Mouse (Mus musculus): ENCODE results near the gene Rabl3. TPM values are rescaled to one million over a fixed set of nuclear protein-coding genes. Genes with fewer than 3 reads are reported as not detected.
A peak's percentile ranks its signal among the peaks of the same experiment; 100 is the strongest.

Rabl3 gene
- polyA plus RNA-seq (2015; fragmentation: Nextera tagmentation; extraction: Ambion mirVana): 22.1 and 22.5 TPM in 2 replicates

DNA sequence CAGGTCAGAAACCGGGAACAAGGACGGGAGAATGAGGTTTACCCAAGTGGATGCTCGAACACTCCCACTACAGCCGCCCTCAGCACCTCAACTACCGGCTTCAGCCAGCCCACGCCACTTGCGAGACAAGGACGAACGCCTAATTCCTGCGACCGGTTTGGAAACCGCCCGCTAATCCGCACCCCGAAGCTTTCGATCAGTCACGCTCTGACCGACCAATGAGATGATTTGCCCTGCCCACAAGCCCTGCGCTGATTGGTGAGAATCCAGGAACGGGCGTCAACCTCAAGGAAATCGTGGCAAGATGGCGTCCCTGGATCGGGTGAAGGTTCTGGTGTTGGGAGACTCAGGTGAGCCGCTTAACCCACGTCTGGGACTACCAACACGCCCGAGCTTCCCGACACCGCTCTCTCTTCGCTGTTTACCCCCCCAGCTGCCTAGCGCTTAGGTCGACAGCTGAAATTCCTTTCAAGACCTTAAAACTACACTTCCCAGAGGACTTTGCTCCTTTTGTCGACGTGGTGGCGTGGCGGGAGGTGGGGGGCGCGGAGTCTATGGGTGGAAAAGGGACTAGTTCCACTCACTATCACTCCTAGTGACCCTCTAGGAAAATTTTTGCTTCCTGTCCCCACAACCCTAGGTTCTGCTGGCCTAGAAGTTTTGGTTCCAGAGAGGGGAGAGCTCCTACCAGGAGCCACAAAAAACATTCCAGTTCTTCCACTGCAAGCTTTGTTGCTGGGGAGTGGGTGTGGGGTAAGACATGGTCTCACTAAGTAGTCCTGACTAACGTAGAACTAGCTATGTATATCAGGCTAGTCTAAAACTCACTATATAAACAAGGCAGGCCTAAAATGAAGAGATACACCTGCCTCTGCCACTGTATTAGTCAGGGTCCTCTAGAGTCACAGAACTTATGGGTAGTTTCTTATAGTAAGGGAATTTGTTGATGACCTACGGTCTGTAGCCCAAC lies at the start of gene Rabl3, which contains the start of gene Gtf2e1:
Gene Rabl3 (plus strand): TSS at position 275 of the 970 bp plus-strand sequence.
Gene Gtf2e1 (minus strand): TSS at position 179 of the 970 bp plus-strand sequence.
- Histone ChIP-seq H3K27ac (peak within 1 kb of the TSS; percentile 89), H3K4me2 (peak within 1 kb of the TSS; percentile 65), H3K9ac (peak within 1 kb of the TSS; percentile 82), H3K9me3 (no peaks in the 10 kb centered on the region), H3K27me3 (replicated peaks) (no peaks in the 10 kb centered on the region), H3K4me3 (replicated peaks) (peak within 1 kb of the TSS; percentile 83), H3K36me3 (no peaks in the 10 kb centered on the region), H3K4me1 (peaks cover 14% of the 10 kb centered on the region)
- ATAC-seq (ENCODE audit: insufficient read depth, low FRiP score, low read depth): peak; percentile 100
- 2% methylated on average over 41 of the region's 41 CpGs for WGBS

GRCm38 (mm10) chr16:37495017-37495416 lies 44.7 kb upstream of the Rabl3 start:
- H3K9ac ChIP-seq: no peak overlapping the region
- no peaks in the 10 kb centered on the region for H3K9me3 ChIP-seq
- no peaks in the 10 kb centered on the region for H3K36me3 ChIP-seq
- H3K27ac ChIP-seq: no peak overlapping the region
- WGBS: 78% methylated on average over 6 of the region's 6 CpGs
- no peak overlapping the region for H3K4me2 ChIP-seq
- no peak for ATAC-seq (ENCODE audit: insufficient read depth, low FRiP score, low read depth)
- H3K27me3 ChIP-seq (replicated peaks): no peaks in the 10 kb centered on the region
- no peak overlapping the region for H3K4me3 ChIP-seq (replicated peaks)
- no peaks in the 10 kb centered on the region for H3K4me1 ChIP-seq

- 75% methylated on average over 9 of the region's 9 CpGs for WGBS
These were observed 41.1 kb upstream of the Rabl3 start for GRCm38 (mm10) chr16:37498581-37498980.

DNA sequence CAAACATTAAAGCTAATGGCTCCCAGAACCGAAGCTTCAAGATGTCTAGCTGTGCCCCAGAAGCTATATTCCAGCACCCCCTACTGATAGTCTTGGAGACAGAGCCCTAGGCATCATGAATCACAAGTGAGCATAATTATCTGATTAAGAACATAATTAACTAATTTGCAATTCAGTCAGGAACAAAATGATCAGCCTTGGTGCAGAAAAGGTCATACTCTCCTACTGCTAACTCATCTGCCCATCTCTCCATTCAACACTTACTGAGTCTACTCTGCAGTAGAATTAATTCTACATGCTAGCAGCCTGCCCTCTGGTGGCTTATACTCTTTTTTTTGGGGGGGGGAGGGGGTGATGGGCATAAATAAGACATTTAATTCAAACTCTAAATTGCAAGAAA lies 35.2 kb upstream of the Rabl3 start:
- Histone ChIP-seq H3K9me3 (no peaks in the 10 kb centered on the region), H3K9ac (no peak overlapping the region)
- 44% methylated on average over 1 of the region's 1 CpGs for WGBS

More at GRCm38 (mm10) chr16:37498581-37498980, 41.1 kb upstream of the Rabl3 start:
- H3K4me3 ChIP-seq (replicated peaks): no peak overlapping the region
- H3K27me3 ChIP-seq (replicated peaks): no peaks in the 10 kb centered on the region
- no peaks in the 10 kb centered on the region for H3K9me3 ChIP-seq
- H3K27ac ChIP-seq: no peak overlapping the region
- ATAC-seq (ENCODE audit: insufficient read depth, low FRiP score, low read depth): no peak
- no peaks in the 10 kb centered on the region for H3K36me3 ChIP-seq
- no peak overlapping the region for H3K4me2 ChIP-seq
- no peak overlapping the region for H3K9ac ChIP-seq
- no peaks in the 10 kb centered on the region for H3K4me1 ChIP-seq

GRCm38 (mm10) chr16:37506751-37507150 lies 32.9 kb upstream of the Rabl3 start:
- Histone ChIP-seq H3K9ac (no peak overlapping the region), H3K4me2 (no peak overlapping the region), H3K27me3 (replicated peaks) (no peaks in the 10 kb centered on the region), H3K36me3 (peaks cover 5% of the 10 kb centered on the region; the same call in 1 of the 2 replicates), H3K9me3 (no peaks in the 10 kb centered on the region), H3K27ac (no peak overlapping the region), H3K4me3 (replicated peaks) (no peak overlapping the region), H3K4me1 (no peaks in the 10 kb centered on the region)
- no peak for ATAC-seq (ENCODE audit: insufficient read depth, low FRiP score, low read depth)
- 70% methylated on average over 9 of the region's 9 CpGs for WGBS

More for the DNA sequence above, 35.2 kb upstream of the Rabl3 start:
- no peak overlapping the region for H3K4me2 ChIP-seq
- H3K4me1 ChIP-seq: no peaks in the 10 kb centered on the region
- ATAC-seq (ENCODE audit: insufficient read depth, low FRiP score, low read depth): no peak
- no peaks in the 10 kb centered on the region for H3K36me3 ChIP-seq
- H3K27ac ChIP-seq: no peak overlapping the region
- H3K27me3 ChIP-seq (replicated peaks): no peaks in the 10 kb centered on the region
- H3K4me3 ChIP-seq (replicated peaks): no peak overlapping the region

DNA sequence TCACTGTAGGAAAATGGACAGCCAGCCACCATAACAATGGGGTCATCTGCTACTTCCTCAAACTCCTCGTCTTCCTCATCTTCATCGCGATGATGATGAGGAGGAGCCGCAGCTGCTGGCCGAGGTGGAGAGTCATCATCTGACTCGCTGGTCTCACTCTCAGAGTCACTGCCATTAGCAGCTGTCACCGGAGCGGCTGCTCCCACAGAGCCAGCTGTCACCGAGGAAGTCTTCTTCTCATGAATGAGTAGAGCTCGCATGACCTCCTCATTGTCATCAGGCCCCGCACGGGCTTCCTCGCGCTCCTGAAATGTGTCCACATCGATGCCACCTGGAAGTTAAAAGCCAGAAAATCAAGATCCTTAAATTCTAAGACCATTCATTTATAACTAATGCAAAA lies 28.2 kb upstream of the Rabl3 start:
- no peak for ATAC-seq (ENCODE audit: insufficient read depth, low FRiP score, low read depth)
- no peak overlapping the region for H3K4me3 ChIP-seq (replicated peaks)
- H3K36me3 ChIP-seq: peaks cover 5% of the 10 kb centered on the region
- 88% methylated on average over 15 of the region's 15 CpGs for whole genome bisulfite sequencing
- H3K27me3 ChIP-seq (replicated peaks): no peaks in the 10 kb centered on the region
- H3K4me1 ChIP-seq: no peaks in the 10 kb centered on the region
- H3K4me2 ChIP-seq: no peak overlapping the region
- H3K9ac ChIP-seq: no peak overlapping the region
- no peak overlapping the region for H3K27ac ChIP-seq
- H3K9me3 ChIP-seq: no peaks in the 10 kb centered on the region

DNA sequence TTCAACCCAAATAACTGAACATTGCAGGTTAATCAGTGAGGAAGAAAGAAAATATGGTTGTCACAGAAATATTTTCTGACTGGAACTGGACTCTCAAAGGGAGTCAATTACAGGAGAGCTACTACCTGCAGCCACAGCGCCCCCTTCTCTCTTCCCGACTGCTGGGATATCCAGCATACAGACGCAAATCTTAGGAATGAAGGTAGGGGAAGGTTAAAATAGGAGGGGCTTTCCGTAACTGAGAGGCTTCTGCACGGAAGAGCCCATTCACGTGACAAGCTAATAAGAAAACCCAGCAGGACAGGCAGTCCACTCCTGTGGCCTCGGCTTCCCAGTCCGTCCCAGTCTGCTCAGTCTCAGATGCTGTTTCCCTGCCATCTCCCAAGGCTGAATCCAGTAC lies 25.0 kb upstream of the Rabl3 start:
- ATAC-seq (ENCODE audit: insufficient read depth, low FRiP score, low read depth): no peak
- H3K27me3 ChIP-seq (replicated peaks): no peaks in the 10 kb centered on the region
- no peaks in the 10 kb centered on the region for H3K4me1 ChIP-seq
- WGBS: 86% methylated on average over 8 of the region's 8 CpGs
- no peak overlapping the region for H3K4me2 ChIP-seq
- H3K36me3 ChIP-seq: peaks cover 5% of the 10 kb centered on the region
- H3K27ac ChIP-seq: no peak overlapping the region
- H3K9ac ChIP-seq: no peak overlapping the region
- no peak overlapping the region for H3K4me3 ChIP-seq (replicated peaks)
- no peaks in the 10 kb centered on the region for H3K9me3 ChIP-seq

DNA sequence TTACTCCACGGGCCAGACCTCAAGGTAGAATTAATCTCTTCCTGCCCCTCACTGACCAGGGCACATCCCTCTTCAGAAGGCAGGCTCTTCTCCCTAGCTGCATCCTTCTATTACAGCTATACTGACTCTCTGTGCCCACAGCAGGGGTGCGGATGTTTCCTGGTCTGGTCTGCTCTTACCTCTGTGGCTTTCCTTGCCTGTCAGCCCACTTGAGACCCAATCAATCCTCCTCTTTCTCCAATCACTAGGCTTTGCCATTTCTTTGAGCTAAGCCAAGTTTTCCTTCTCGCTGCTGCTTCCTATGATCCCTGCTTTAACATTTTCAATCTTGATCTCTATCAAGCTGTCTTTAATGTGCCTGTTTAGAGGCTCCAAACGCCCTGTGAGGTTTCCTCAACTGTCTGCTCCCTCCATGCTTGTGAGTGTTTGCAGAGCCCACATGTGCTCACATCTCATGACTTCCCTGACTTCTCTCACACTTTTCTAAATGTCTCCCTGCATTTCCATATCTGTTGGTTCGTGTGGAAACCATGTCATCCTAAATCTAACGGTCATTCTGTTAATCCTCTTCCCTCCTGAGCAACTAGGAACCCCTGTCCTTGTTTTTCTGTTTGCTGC lies 23.2 kb upstream of the Rabl3 start:
- no peak overlapping the region for H3K27ac ChIP-seq
- H3K9me3 ChIP-seq: no peaks in the 10 kb centered on the region
- ATAC-seq (ENCODE audit: insufficient read depth, low FRiP score, low read depth): no peak
- H3K36me3 ChIP-seq: peaks cover 8% of the 10 kb centered on the region
- 79% methylated on average over 6 of the region's 6 CpGs for WGBS
- no peak overlapping the region for H3K4me3 ChIP-seq (replicated peaks)
- no peaks in the 10 kb centered on the region for H3K4me1 ChIP-seq
- H3K9ac ChIP-seq: no peak overlapping the region
- H3K4me2 ChIP-seq: no peak overlapping the region
- no peaks in the 10 kb centered on the region for H3K27me3 ChIP-seq (replicated peaks)

DNA sequence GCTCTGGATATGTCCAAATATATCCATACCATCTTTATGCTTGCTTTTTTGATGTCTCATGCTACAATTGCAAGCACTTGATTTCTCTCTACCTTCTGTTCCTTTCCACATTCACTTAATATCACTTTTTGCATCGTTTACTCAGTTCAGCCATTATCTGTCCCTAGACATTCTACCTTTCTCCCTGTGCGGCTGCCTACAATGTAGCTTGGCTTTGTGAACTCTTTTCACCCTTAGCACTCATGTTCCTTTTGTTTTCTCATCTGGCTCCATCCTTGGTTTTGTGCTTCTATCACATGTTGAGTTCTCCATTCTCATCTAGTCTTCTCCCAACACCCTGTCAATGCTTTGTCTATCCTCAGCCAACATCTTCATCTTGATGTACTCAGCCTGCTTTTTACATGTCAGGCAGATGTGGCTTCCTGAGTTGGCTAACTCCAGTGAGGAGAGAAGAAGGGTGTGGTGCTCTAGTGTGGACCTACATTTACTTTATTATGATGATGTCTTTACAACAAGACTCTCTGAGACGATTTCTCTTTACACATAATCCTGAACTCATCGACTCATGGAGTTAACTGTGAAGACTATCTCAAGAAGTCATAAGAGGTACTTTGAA lies 22.0 kb upstream of the Rabl3 start:
- no peaks in the 10 kb centered on the region for H3K9me3 ChIP-seq
- H3K36me3 ChIP-seq: peaks cover 14% of the 10 kb centered on the region; the same call in 1 of the 2 replicates
- no peaks in the 10 kb centered on the region for H3K27me3 ChIP-seq (replicated peaks)
- WGBS: 92% methylated on average over 4 of the region's 4 CpGs
- no peak overlapping the region for H3K4me3 ChIP-seq (replicated peaks)
- H3K27ac ChIP-seq: no peak overlapping the region
- ATAC-seq (ENCODE audit: insufficient read depth, low FRiP score, low read depth): no peak
- H3K4me1 ChIP-seq: no peaks in the 10 kb centered on the region
- H3K4me2 ChIP-seq: no peak overlapping the region
- no peak overlapping the region for H3K9ac ChIP-seq

DNA sequence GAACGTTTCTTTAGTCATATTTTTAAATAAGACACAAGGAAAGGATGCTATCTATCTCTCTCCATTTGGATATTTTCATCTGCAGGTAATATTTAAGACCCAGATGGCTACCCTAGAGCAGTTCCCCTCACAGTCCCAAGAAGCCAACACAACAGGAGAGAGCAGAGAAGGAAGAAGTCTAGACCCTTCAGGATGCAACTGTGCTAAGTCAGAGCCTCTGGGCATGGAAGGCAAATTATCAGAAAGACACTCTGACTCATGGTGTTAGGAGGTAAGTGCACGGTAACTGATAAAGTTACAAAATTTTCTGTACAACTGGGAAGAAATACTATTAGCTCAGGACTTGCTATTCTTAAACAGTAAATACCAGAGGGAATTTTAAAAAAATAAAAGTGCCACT lies 21.0 kb upstream of the Rabl3 start:
- H3K36me3 ChIP-seq: peaks cover 17% of the 10 kb centered on the region
- 74% methylated on average over 2 of the region's 2 CpGs for WGBS

GRCm38 (mm10) chr16:37519721-37520120 lies 20.0 kb upstream of the Rabl3 start:
- no peak overlapping the region for H3K9ac ChIP-seq
- no peak for ATAC-seq (ENCODE audit: insufficient read depth, low FRiP score, low read depth)
- no peak overlapping the region for H3K4me3 ChIP-seq (replicated peaks)
- H3K36me3 ChIP-seq: peaks cover 22% of the 10 kb centered on the region
- no peak overlapping the region for H3K27ac ChIP-seq
- H3K4me2 ChIP-seq: no peak overlapping the region
- WGBS: 94% methylated on average over 1 of the region's 1 CpGs
- no peaks in the 10 kb centered on the region for H3K27me3 ChIP-seq (replicated peaks)
- H3K4me1 ChIP-seq: no peaks in the 10 kb centered on the region
- H3K9me3 ChIP-seq: no peaks in the 10 kb centered on the region

More for the DNA sequence above, 21.0 kb upstream of the Rabl3 start:
- no peaks in the 10 kb centered on the region for H3K4me1 ChIP-seq
- H3K4me2 ChIP-seq: no peak overlapping the region
- no peak overlapping the region for H3K27ac ChIP-seq
- ATAC-seq (ENCODE audit: insufficient read depth, low FRiP score, low read depth): no peak
- no peaks in the 10 kb centered on the region for H3K27me3 ChIP-seq (replicated peaks)
- no peak overlapping the region for H3K9ac ChIP-seq
- no peaks in the 10 kb centered on the region for H3K9me3 ChIP-seq
- H3K4me3 ChIP-seq (replicated peaks): no peak overlapping the region

Data from stomach, embryonic 15.5 days (tissue).